Mouse (Mus musculus) liver, embryonic 11.5 days (tissue): Measurements from ENCODE around the gene Olfr972. TPM values are rescaled to one million over a fixed set of nuclear protein-coding genes. Genes with fewer than 3 reads are reported as not detected.

ENCODE experiments used
- polyA plus RNA-seq: library from polyadenylated mRNA; unstranded; fragments of >200 nt; fragmentation: Nextera tagmentation; extraction: Ambion mirVana; gene quantifications from 2 replicates; pipeline ENCODE4 v1.2.1, GENCODE M21; 2014

Gene Olfr972
- polyA plus RNA-seq, 1 experiment from 2014 or later, result not detected

Other genes starting within 250 kb of the Olfr972 start
- not detected in 2 replicates for gene Olfr960, start 245.0 kb upstream of the Olfr972 start, polyA plus RNA-seq
- gene Olfr961, start 221.3 kb upstream of the Olfr972 start, polyA plus RNA-seq, result not detected in 2 replicates
- gene Olfr963, start 199.2 kb upstream of the Olfr972 start, polyA plus RNA-seq, result not detected in 2 replicates
- not detected in 2 replicates for gene Olfr149, start 159.3 kb upstream of the Olfr972 start, polyA plus RNA-seq
- not detected in 2 replicates for gene Olfr965, start 155.1 kb upstream of the Olfr972 start, polyA plus RNA-seq
- not detected in 2 replicates for gene Olfr150, start 135.4 kb upstream of the Olfr972 start, polyA plus RNA-seq
- not detected in 2 replicates for gene Olfr967, start 120.2 kb upstream of the Olfr972 start, polyA plus RNA-seq
- gene Olfr968, start 83.2 kb upstream of the Olfr972 start, polyA plus RNA-seq, result not detected in 2 replicates
- gene Olfr969, start 75.5 kb upstream of the Olfr972 start, polyA plus RNA-seq, result not detected in 2 replicates
- gene Olfr970, start 57.6 kb upstream of the Olfr972 start, polyA plus RNA-seq, result not detected in 2 replicates
- gene Olfr971, start 29.5 kb upstream of the Olfr972 start, polyA plus RNA-seq, result not detected in 2 replicates
- gene Olfr229, start 40.9 kb downstream of the Olfr972 start, polyA plus RNA-seq, result not detected in 2 replicates
- not detected in 2 replicates for gene Olfr974, start 71.1 kb downstream of the Olfr972 start, polyA plus RNA-seq
- not detected in 2 replicates for gene Olfr975, start 85.6 kb downstream of the Olfr972 start, polyA plus RNA-seq
- gene Olfr976, start 94.7 kb downstream of the Olfr972 start, polyA plus RNA-seq, result not detected in 2 replicates
- not detected in 2 replicates for gene Olfr978, start 125.7 kb downstream of the Olfr972 start, polyA plus RNA-seq
- gene Olfr979, start 137.0 kb downstream of the Olfr972 start, polyA plus RNA-seq, result not detected in 2 replicates
- gene Olfr980, start 143.2 kb downstream of the Olfr972 start, polyA plus RNA-seq, result not detected in 2 replicates
- not detected in 2 replicates for gene Olfr981, start 155.0 kb downstream of the Olfr972 start, polyA plus RNA-seq
- not detected in 2 replicates for gene Olfr982, start 207.4 kb downstream of the Olfr972 start, polyA plus RNA-seq
- not detected in 2 replicates for gene Olfr983, start 227.2 kb downstream of the Olfr972 start, polyA plus RNA-seq
- gene Olfr984, start 247.8 kb downstream of the Olfr972 start, polyA plus RNA-seq, result not detected in 2 replicates